Mouse (Mus musculus) layer of hippocampus, adult 9-11 months (tissue): Measurements from ENCODE around the gene Mindy4b-ps.

Experiments used
- DNase-seq: peaks from one replicate; pipeline ENCODE4 v3.0.0; 2022

The Mindy4b-ps gene

GRCm38 (mm10) chr3:58784219-58785092, 37.7 kb downstream of the Mindy4b-ps start:
- DNase-seq = no peak

GRCm38 (mm10) chr3:58783602-58784218, 38.4 kb downstream of the Mindy4b-ps start:
- no peak for DNase-seq

GRCm38 (mm10) chr3:58756429-58756828, 65.7 kb downstream of the Mindy4b-ps start:
- DNase-seq = no peak

DNA sequence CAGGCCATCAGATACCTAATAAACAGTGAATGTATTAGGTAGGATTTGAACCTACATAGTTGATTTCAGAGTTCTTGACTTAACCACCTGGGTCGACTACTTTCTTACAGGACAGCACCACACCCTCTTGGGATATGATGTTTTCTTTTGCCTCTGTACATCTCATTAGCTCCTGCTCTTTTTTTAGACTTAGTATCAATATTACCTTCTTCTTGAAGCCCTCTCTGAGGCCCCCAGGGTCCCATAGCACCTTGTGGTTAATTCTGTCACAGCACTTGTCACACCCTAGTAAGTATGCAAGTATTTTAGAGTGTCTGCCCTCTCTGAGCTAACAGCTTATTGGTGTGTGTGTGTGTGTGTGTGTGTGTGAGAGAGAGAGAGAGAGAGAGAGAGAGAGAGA, 66.3 kb downstream of the Mindy4b-ps start:
- no peak for DNase-seq

- DNase-seq = no peak
These were observed 67.8 kb downstream of the Mindy4b-ps start for GRCm38 (mm10) chr3:58754361-58754760.

GRCm38 (mm10) chr3:58751818-58752620, 70.1 kb downstream of the Mindy4b-ps start:
- DNase-seq = no peak

GRCm38 (mm10) chr3:58748724-58749123, 73.4 kb downstream of the Mindy4b-ps start:
- no peak for DNase-seq

GRCm38 (mm10) chr3:58747924-58748323, 74.2 kb downstream of the Mindy4b-ps start:
- no peak for DNase-seq

DNA sequence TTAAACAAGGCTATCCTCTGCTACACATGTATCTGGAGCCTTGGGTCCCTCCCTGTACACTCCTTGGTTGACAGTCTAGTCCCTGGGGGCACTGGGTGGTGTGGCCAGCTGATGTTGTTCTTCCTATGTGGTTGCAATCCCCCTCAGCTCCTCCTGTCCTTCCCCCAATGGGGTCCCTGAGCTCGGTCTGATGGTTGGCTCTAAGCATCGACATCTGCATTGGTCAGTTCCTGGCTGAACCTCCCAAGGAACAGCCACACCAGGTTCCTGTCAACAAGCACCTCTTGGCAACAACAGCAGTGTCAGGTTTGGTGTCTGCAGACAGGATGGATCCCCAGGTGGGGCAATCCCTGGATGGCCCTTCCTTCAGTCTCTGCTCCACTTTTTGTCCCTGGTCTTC, 82.6 kb downstream of the Mindy4b-ps start:
- DNase-seq = no peak
